19 mouse cellular contexts compared by ENCODE assay signal in genomic region chr2:32305668-32306067, GRCm38 (mm10). TPM values are rescaled to one million over a fixed set of nuclear protein-coding genes. Genes with fewer than 3 reads are reported as not detected.
"Had no signal": no experiment of that assay in that cellular context is flagged by ENCODE, and none has a peak within 500 bp of the region (broad histone marks: within the 10 kb centered on the region; RNA-seq: fewer than 3 reads in every experiment).

No protein-coding gene starts in this region.

- H3K9me3 ChIP-seq: limb, embryonic 13.5 days; liver, embryonic 13.5 days; neural tube, embryonic 12.5 days; neural tube, embryonic 15.5 days had no signal

- H3K27ac ChIP-seq: kidney, postnatal 0 days; liver, embryonic 13.5 days; neural tube, embryonic 12.5 days; neural tube, embryonic 15.5 days; stomach, postnatal 0 days had no signal

- H3K4me3 ChIP-seq: limb, embryonic 13.5 days; liver, embryonic 13.5 days; neural tube, embryonic 12.5 days; neural tube, embryonic 15.5 days had no signal

- H3K4me2 ChIP-seq: limb, embryonic 13.5 days; liver, embryonic 13.5 days; midbrain, embryonic 11.5 days; neural tube, embryonic 12.5 days; neural tube, embryonic 15.5 days had no signal

- H3K9ac ChIP-seq: limb, embryonic 13.5 days; liver, embryonic 13.5 days; neural tube, embryonic 12.5 days; neural tube, embryonic 15.5 days had no signal

- H3K4me1 ChIP-seq: neural tube, embryonic 12.5 days; neural tube, embryonic 15.5 days had no signal

- H3K27me3 ChIP-seq: limb, embryonic 13.5 days; neural tube, embryonic 12.5 days; neural tube, embryonic 15.5 days had no signal

- DNase-seq: kidney, adult 2 months; liver, embryonic 13.5 days; lung, adult 2 months; lung, postnatal 14 days; lung, postnatal 4 days; midbrain, embryonic 14.5 days; right cerebral cortex, adult 18-20 months; right cerebral cortex, postnatal 14 days; right cerebral cortex, postnatal 4 days; thymus, adult 2 months; thymus, postnatal 25 days had no signal

RNA-seq across cellular contexts. Expression of gene Dnm1, which starts 47.5 kb away (rescaled TPM):
- total RNA-seq: megakaryocyte progenitor cell, adult 5-6 weeks; megakaryocyte-erythroid progenitor cell, adult 5-6 weeks had no signal
